Mouse (Mus musculus) midbrain, embryonic 14.5 days (tissue): ENCODE measurements at regions not wholly inside any gene's neighbourhood (a gene's known extent, or its start where the extent isn't known, plus 50 kb on each side); places are given as distances from the start of the nearest gene placed in this dataset.
"Not testable (repeated sequence)": the region's sequence is repeated elsewhere in the genome, so short reads cannot be mapped to it uniquely, and the experiment has no call there.

Experiments used
- ATAC-seq: fragments of 200-750 bp; cut with Nextera tagmentation; 2 replicates; pipeline ENCODE4 v1.8.0; 2017; ENCODE audit warnings: moderate number of reproducible peaks, moderate library complexity; ENCODE audit not compliant: low FRiP score, low TSS enrichment
- DNase-seq: peaks from one replicate; pipeline ENCODE4 v3.0.0-alpha.2; 2015
- H3K27ac ChIP-seq: fragments of 300-500 bp; sonication (generic); replicated peaks from 2 replicates; pipeline ENCODE4 v1.5.1; 2014; ENCODE audit warnings: mild to moderate bottlenecking, low read depth, low read length, moderate library complexity
- H3K27me3 ChIP-seq: fragments of 300-500 bp; sonication (generic); 2 replicates; pipeline ENCODE4 v1.6.1; 2014; ENCODE audit warnings: low read length, control low read depth, mixed read lengths; ENCODE audit not compliant: control insufficient read depth, insufficient read depth
- H3K36me3 ChIP-seq: fragments of 300-500 bp; sonication (generic); 2 replicates; pipeline ENCODE4 v1.6.1; 2014; ENCODE audit warnings: low read length, control low read depth; ENCODE audit not compliant: control insufficient read depth, insufficient read depth
- H3K4me1 ChIP-seq: fragments of 300-500 bp; sonication (generic); 2 replicates; pipeline ENCODE4 v1.6.1; 2014; ENCODE audit warnings: mild to moderate bottlenecking, antibody characterized with exemption, low read length, control low read depth; ENCODE audit not compliant: control insufficient read depth, insufficient read depth
- H3K4me2 ChIP-seq: fragments of 300-500 bp; sonication (generic); 2 replicates; pipeline ENCODE4 v1.6.1; 2014; ENCODE audit warnings: mild to moderate bottlenecking, low read length, moderate library complexity
- H3K4me3 ChIP-seq: fragments of 300-500 bp; sonication (generic); replicated peaks from 2 replicates; pipeline ENCODE4 v1.5.1; 2014; ENCODE audit warnings: low read depth, low read length
- H3K9ac ChIP-seq: fragments of 300-500 bp; sonication (generic); replicated peaks from 2 replicates; pipeline ENCODE4 v1.6.1; 2014; ENCODE audit warnings: mild to moderate bottlenecking, low read length, moderate library complexity
- H3K9me3 ChIP-seq: fragments of 300-500 bp; sonication (generic); 2 replicates; pipeline ENCODE4 v1.6.1; 2016; ENCODE audit warnings: low read length, control low read depth, mixed read lengths; ENCODE audit not compliant: control insufficient read depth
- WGBS: fragments of 180-500 bp; shearing (Covaris S2); extraction: QIAGEN DNeasy Blood & Tissue Kit; methylation state at CpG from one replicate; pipeline ENCODE4 v1.1.7; 2014; 5-methylcytosine and 5-hydroxymethylcytosine counted together

DNA sequence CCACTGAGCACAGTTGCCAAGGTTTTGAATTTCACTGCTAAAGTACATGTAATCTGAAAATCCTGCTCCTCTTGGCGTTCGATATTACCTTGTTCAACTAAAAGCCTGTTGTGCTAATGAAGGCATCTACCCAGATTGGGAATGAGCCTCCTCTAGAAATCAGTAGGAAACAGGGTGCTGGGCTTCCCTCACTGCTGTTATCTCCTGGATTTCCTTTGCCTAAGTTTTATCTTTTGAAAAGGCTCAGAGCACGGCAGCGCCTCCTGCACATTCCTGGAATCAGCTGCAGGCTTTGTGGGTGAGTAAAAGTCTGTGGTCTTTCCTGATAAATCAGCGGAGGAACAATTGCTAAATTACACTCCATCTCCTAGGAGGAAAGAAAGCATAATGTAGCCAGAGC lies 469.9 kb upstream of the 2610301B20Rik start:
- no peak overlapping the region for H3K27ac ChIP-seq
- H3K4me1 ChIP-seq = no peaks in the 10 kb centered on the region
- H3K36me3 ChIP-seq = no peaks in the 10 kb centered on the region
- WGBS = 61% methylated on average over 5 of the region's 5 CpGs
- H3K9me3 ChIP-seq = no peaks in the 10 kb centered on the region
- ATAC-seq = no peak
- H3K27me3 ChIP-seq = no peaks in the 10 kb centered on the region
- DNase-seq = peak; percentile 2
- H3K4me2 ChIP-seq = no peak overlapping the region
- no peak overlapping the region for H3K4me3 ChIP-seq
- H3K9ac ChIP-seq = no peak overlapping the region

- no peaks in the 10 kb centered on the region for H3K27me3 ChIP-seq
- DNase-seq (no peak), ATAC-seq (no peak)
- no peak overlapping the region for H3K4me2 ChIP-seq
- no peaks in the 10 kb centered on the region for H3K4me1 ChIP-seq
- no peaks in the 10 kb centered on the region for H3K9me3 ChIP-seq
- H3K9ac ChIP-seq = no peak overlapping the region
- WGBS = 74% methylated on average over 2 of the region's 2 CpGs
- no peak overlapping the region for H3K4me3 ChIP-seq
- no peaks in the 10 kb centered on the region for H3K36me3 ChIP-seq
- H3K27ac ChIP-seq = no peak overlapping the region
Observed at GRCm38 (mm10) chr4:10405102-10405501, 469.2 kb upstream of the 2610301B20Rik start.

DNA sequence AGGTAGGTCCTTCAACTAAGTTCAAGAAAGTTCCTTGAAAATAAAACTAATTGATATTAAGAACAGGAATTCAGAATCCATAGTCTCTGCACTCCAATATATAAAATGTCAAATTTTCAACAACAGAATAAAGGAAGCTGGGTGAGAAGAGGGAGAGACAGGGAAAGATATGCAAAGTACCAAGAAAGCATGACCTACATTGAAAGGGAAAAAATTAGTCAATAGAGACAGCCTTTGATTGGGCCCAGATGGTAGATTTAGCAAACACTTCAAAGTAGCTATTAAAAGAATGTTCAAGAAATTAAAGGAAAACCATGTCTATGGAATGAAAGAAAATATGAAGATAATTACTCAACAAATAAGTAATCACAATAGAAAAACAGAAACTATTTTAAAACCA lies 460.0 kb upstream of the 2610301B20Rik start:
- H3K4me1 ChIP-seq = no peaks in the 10 kb centered on the region
- H3K27ac ChIP-seq = no peak overlapping the region
- no peaks in the 10 kb centered on the region for H3K36me3 ChIP-seq
- no peak for DNase-seq
- no peaks in the 10 kb centered on the region for H3K27me3 ChIP-seq
- no peak overlapping the region for H3K9ac ChIP-seq
- no peak for ATAC-seq
- H3K9me3 ChIP-seq = no peaks in the 10 kb centered on the region
- no peak overlapping the region for H3K4me2 ChIP-seq
- no peak overlapping the region for H3K4me3 ChIP-seq

DNA sequence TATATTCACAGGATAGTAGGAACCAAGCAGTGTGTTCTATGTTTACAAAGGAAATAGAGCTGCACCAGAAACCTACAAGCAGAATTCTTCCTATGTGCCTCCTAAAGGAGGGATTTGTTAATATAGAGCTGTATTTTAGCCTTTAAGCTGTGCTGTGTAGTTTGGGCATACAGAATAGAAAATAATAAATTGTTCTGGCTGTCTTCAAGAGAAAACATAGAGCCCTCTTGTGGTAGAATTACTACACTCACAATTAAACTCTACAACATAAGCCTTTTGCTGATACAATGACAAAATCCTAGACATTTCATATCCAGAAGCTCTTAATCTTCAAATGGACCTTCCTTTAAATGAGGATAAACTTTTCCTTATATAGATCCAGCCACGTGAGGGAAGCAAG lies 452.9 kb upstream of the 2610301B20Rik start:
- Histone ChIP-seq H3K27me3 (no peaks in the 10 kb centered on the region), H3K4me3 (no peak overlapping the region), H3K4me1 (no peaks in the 10 kb centered on the region), H3K9ac (no peak overlapping the region), H3K27ac (no peak overlapping the region), H3K4me2 (no peak overlapping the region), H3K36me3 (no peaks in the 10 kb centered on the region), H3K9me3 (no peaks in the 10 kb centered on the region)
- peak; percentile 43 for DNase-seq
- WGBS = 65% methylated on average over 1 of the region's 1 CpGs
- no peak for ATAC-seq

DNA sequence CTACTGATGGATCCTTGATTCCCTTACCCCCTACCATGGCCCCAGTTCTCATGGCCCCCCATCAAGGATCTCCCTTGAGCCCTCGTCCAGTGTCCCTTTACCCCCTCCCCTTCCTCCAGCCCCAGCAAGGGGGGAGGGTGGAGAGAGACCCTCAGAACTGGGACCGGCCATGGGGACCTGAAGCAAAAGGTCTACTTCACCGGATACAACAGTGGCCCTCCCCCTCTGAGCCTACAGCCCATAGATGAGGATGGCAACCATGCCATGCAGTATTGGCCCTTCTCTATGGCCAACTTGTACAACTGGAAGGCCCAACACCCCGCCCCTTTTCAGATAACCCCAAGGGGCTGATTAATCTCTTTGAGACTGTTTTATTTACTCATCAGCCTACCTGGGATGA lies 439.9 kb upstream of the 2610301B20Rik start:
- no peaks in the 10 kb centered on the region for H3K27me3 ChIP-seq
- no peaks in the 10 kb centered on the region for H3K36me3 ChIP-seq
- WGBS = 88% methylated on average over 4 of the region's 4 CpGs
- H3K4me1 ChIP-seq = no peaks in the 10 kb centered on the region
- ATAC-seq = peak; percentile 50; the same call in 1 of the 2 replicates
- H3K9me3 ChIP-seq = no peaks in the 10 kb centered on the region
- no peak overlapping the region for H3K4me3 ChIP-seq
- DNase-seq = no peak
- H3K4me2 ChIP-seq = no peak overlapping the region
- no peak overlapping the region for H3K27ac ChIP-seq
- H3K9ac ChIP-seq = no peak overlapping the region

- H3K4me1 ChIP-seq, H3K9me3 ChIP-seq, ATAC-seq, H3K9ac ChIP-seq, H3K36me3 ChIP-seq, H3K27ac ChIP-seq, H3K4me3 ChIP-seq, DNase-seq, H3K4me2 ChIP-seq, H3K27me3 ChIP-seq: not testable (repeated sequence)
Observed at GRCm38 (mm10) chr4:10439921-10440320, 434.4 kb upstream of the 2610301B20Rik start.

- ATAC-seq (no peak), DNase-seq (no peak)
- Histone ChIP-seq H3K27ac (no peak overlapping the region), H3K9ac (no peak overlapping the region), H3K4me3 (no peak overlapping the region), H3K27me3 (no peaks in the 10 kb centered on the region), H3K9me3 (no peaks in the 10 kb centered on the region), H3K4me1 (no peaks in the 10 kb centered on the region), H3K36me3 (no peaks in the 10 kb centered on the region), H3K4me2 (no peak overlapping the region)
- 16% methylated on average over 1 of the region's 1 CpGs for WGBS
Observed at GRCm38 (mm10) chr4:10459603-10460002, 414.7 kb upstream of the 2610301B20Rik start.

- Histone ChIP-seq H3K27me3 (no peaks in the 10 kb centered on the region), H3K4me3 (no peak overlapping the region), H3K27ac (no peak overlapping the region), H3K4me1 (no peaks in the 10 kb centered on the region), H3K9ac (no peak overlapping the region), H3K9me3 (no peaks in the 10 kb centered on the region), H3K4me2 (no peak overlapping the region), H3K36me3 (no peaks in the 10 kb centered on the region)
- ATAC-seq = no peak
- 74% methylated on average over 1 of the region's 1 CpGs for WGBS
- no peak for DNase-seq
Observed at GRCm38 (mm10) chr4:10480936-10481335, 393.4 kb upstream of the 2610301B20Rik start.

DNA sequence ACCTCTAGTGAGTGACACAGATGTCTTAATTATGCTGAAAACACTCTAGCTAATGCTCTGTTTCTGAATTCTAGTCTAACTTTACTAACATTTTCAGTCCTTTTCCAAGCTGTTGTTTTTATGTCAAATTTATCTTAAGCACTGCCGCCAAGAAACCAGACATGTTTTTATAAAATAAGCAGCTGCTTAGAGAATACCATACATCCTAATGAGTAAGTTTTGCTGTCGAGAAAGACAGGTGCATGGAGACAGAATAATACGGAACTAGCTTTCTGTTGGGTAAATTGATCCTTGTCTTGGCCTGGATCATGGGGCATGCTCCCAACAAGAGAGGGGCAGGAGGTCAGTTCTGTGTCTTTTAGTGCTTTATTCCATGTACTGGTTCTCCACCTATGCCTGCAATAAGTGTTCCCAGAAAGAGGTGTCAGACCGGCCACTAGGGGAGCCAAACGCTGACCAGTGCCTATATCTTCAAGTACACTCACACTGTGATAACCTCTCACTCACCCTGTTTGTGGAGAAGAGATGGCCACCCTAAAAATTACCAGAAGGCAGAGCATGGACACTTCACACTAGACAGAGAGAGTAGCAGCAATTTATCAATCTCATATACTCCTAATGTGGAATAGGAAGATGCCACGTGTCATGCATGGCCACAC lies 366.0 kb upstream of the 2610301B20Rik start:
- 0 out of 2 replicates have a peak, but pooled peaks have one; percentile 22 for ATAC-seq
- Histone ChIP-seq H3K9me3 (no peaks in the 10 kb centered on the region), H3K36me3 (no peaks in the 10 kb centered on the region), H3K27me3 (no peaks in the 10 kb centered on the region), H3K9ac (no peak overlapping the region), H3K27ac (no peak overlapping the region), H3K4me1 (no peaks in the 10 kb centered on the region), H3K4me2 (no peak overlapping the region), H3K4me3 (no peak overlapping the region)
- 68% methylated on average over 6 of the region's 6 CpGs for WGBS
- peak; percentile 24 for DNase-seq
